Comparison of ENCODE assay signal across 11 mouse cellular contexts in the genomic region with DNA sequence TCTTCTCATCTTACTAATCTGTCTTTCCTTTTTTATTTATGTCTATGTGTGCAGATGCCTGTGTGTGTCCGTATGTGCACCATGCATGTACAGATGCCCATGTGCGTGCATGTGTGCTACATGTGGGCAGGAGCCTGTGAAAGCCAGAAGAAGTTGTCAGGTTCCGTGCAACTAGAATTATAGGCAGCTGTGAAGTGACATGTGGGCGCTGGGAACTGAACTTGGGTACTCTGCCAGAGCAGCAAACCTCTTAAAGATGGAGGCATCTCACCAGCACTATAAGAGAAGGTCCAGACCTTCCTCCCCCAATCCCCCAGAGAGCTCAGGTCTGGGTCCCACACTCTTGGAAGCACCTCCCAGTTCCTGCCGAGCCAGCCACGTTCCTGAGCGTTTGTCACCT. TPM values are rescaled to one million over a fixed set of nuclear protein-coding genes. Genes with fewer than 3 reads are reported as not detected.
DNase-seq lines count a peak whose midpoint lies in the region; ATAC-seq and TF ChIP-seq lines count a peak whose summit lies in the region.
"Had no signal": no experiment of that assay in that cellular context is flagged by ENCODE, and none has a peak within 500 bp of the region (broad histone marks: within the 10 kb centered on the region; RNA-seq: fewer than 3 reads in every experiment).

No protein-coding gene starts in this region.

- WGBS in embryonic facial prominence, embryonic 13.5 days: 36% methylated on average over 7 of the region's 7 CpGs
- 38% methylated on average over 7 of the region's 7 CpGs for WGBS in forebrain, embryonic 14.5 days
- 39% methylated on average over 7 of the region's 7 CpGs for WGBS in midbrain, embryonic 15.5 days

- H3K9ac ChIP-seq in embryonic facial prominence, embryonic 13.5 days: no peak overlapping the region
- no peak overlapping the region for H3K9ac ChIP-seq in forebrain, embryonic 14.5 days (ENCODE audit: low read length)
- no peak overlapping the region for H3K9ac ChIP-seq in midbrain, embryonic 15.5 days

- no peak for TF ChIP-seq CTCF in layer of hippocampus, adult 2 months (conservative IDR thresholded peaks at IDR 0.05)

- peak overlapping the region; percentile 99 for H3K4me2 ChIP-seq in embryonic facial prominence, embryonic 13.5 days
- peak overlapping the region; percentile 99; the same call in 1 of the 2 replicates for H3K4me2 ChIP-seq in forebrain, embryonic 14.5 days (ENCODE audit: low read length)
- H3K4me2 ChIP-seq in midbrain, embryonic 15.5 days: peak overlapping the region; percentile 92; the same call in 1 of the 2 replicates

- peaks cover 100% of the 10 kb centered on the region for H3K27me3 ChIP-seq in embryonic facial prominence, embryonic 13.5 days
- H3K27me3 ChIP-seq in forebrain, embryonic 14.5 days (replicated peaks; ENCODE audit: control insufficient read depth, insufficient read depth, low read length): peaks cover 60% of the 10 kb centered on the region
- H3K27me3 ChIP-seq in midbrain, embryonic 15.5 days (replicated peaks): peaks cover 82% of the 10 kb centered on the region

- no peaks in the 10 kb centered on the region for H3K9me3 ChIP-seq in embryonic facial prominence, embryonic 13.5 days
- H3K9me3 ChIP-seq in forebrain, embryonic 14.5 days (replicated peaks; ENCODE audit: control insufficient read depth, low read length): no peaks in the 10 kb centered on the region
- H3K9me3 ChIP-seq in midbrain, embryonic 15.5 days: no peaks in the 10 kb centered on the region

- H3K36me3 ChIP-seq in embryonic facial prominence, embryonic 13.5 days: no peaks in the 10 kb centered on the region
- H3K36me3 ChIP-seq in forebrain, embryonic 14.5 days (ENCODE audit: control insufficient read depth, insufficient read depth, low read length): no peaks in the 10 kb centered on the region
- H3K36me3 ChIP-seq in midbrain, embryonic 15.5 days (replicated peaks): no peaks in the 10 kb centered on the region

- no peak for DNase-seq in layer of hippocampus, adult 2 months (ENCODE audit: low spot score in 2 of 2)
- no peak for DNase-seq in layer of hippocampus, adult 8-10 months (ENCODE audit: low spot score in 2 of 2)
- no peak for DNase-seq in forebrain, embryonic 14.5 days (ENCODE audit: low spot score)
- DNase-seq in layer of hippocampus, postnatal 25 days (ENCODE audit: extremely low spot score in 1 of 2, low spot score in 1 of 2): no peak
- DNase-seq in liver: no peak

- peak overlapping the region; percentile 94 for H3K27ac ChIP-seq in layer of hippocampus, adult 2 months
- no peak overlapping the region for H3K27ac ChIP-seq in embryonic facial prominence, embryonic 13.5 days
- H3K27ac ChIP-seq in forebrain, embryonic 14.5 days (ENCODE audit: low read depth, low read length): no peak overlapping the region
- H3K27ac ChIP-seq in midbrain, embryonic 15.5 days: no peak overlapping the region

- peak overlapping the region; percentile 68 for H3K4me3 ChIP-seq in layer of hippocampus, adult 2 months
- no peak overlapping the region for H3K4me3 ChIP-seq in embryonic facial prominence, embryonic 13.5 days
- H3K4me3 ChIP-seq in forebrain, embryonic 14.5 days (ENCODE audit: low read depth, low read length): peak overlapping the region; percentile 52; the same call in 1 of the 2 replicates
- no peak overlapping the region for H3K4me3 ChIP-seq in midbrain, embryonic 15.5 days

- peaks cover 20% of the 10 kb centered on the region for H3K4me1 ChIP-seq in embryonic facial prominence, embryonic 13.5 days
- H3K4me1 ChIP-seq in forebrain, embryonic 14.5 days (ENCODE audit: control insufficient read depth, insufficient read depth, low read length): peaks cover 9% of the 10 kb centered on the region
- peaks cover 22% of the 10 kb centered on the region for H3K4me1 ChIP-seq in midbrain, embryonic 15.5 days

- ATAC-seq in embryonic facial prominence, embryonic 13.5 days (ENCODE audit: insufficient number of reproducible peaks, insufficient read depth, low FRiP score, low TSS enrichment, low read depth): no peak
- no peak; the same call in 1 of the 2 replicates for ATAC-seq in forebrain, embryonic 14.5 days
- no peak for ATAC-seq in midbrain, embryonic 15.5 days (replicated peaks)

RNA-seq across cellular contexts. Expression of a gene that starts 1.4 kb away (rescaled TPM):
- 10 to 100 TPM; 85.5 to 88.6 TPM for total RNA-seq in layer of hippocampus, adult 2 months (2021)
- 10 to 100 TPM; 81.3 to 98.0 (median 88.7) TPM for total RNA-seq in layer of hippocampus, adult 8-10 months (2022)
- polyA plus RNA-seq in embryonic facial prominence, embryonic 13.5 days (2015; fragmentation: Nextera tagmentation; extraction: Ambion mirVana): not detected in 2 replicates
- polyA plus RNA-seq in forebrain, embryonic 14.5 days (2014; fragmentation: Nextera tagmentation; extraction: Ambion mirVana): 0.18 TPM in 1 of 2 replicates, not detected in the other
- polyA plus RNA-seq in midbrain, embryonic 15.5 days (2015; fragmentation: Nextera tagmentation; extraction: Ambion mirVana): 0.10 TPM in 1 of 2 replicates, not detected in the other
- total RNA-seq in layer of hippocampus, postnatal 25 days (2021): 10 to 100 TPM; 85.0 to 86.9 TPM
- total RNA-seq: monocyte, adult 5-6 weeks had no signal
- polyA plus RNA-seq: limb, embryonic 11.5 days; lung, postnatal 0 days; thymus, adult 2 months had no signal

RNA-seq across cellular contexts. Expression of a gene that starts 9.8 kb away (rescaled TPM):
- under 1 TPM in 1 of 2 experiments, not detected in 1; 0.51 TPM for total RNA-seq in layer of hippocampus, adult 2 months (2021)
- under 1 TPM in 3 of 4 experiments, not detected in 1; 0.23 to 0.45 (median 0.32) TPM for total RNA-seq in layer of hippocampus, adult 8-10 months (2022)
- polyA plus RNA-seq in embryonic facial prominence, embryonic 13.5 days (2015; fragmentation: Nextera tagmentation; extraction: Ambion mirVana): 89.9 and 99.5 TPM in 2 replicates
- polyA plus RNA-seq in forebrain, embryonic 14.5 days (2014; fragmentation: Nextera tagmentation; extraction: Ambion mirVana): 6.8 and 8.4 TPM in 2 replicates
- 9.0 and 11.0 TPM in 2 replicates for polyA plus RNA-seq in midbrain, embryonic 15.5 days (2015; fragmentation: Nextera tagmentation; extraction: Ambion mirVana)
- under 1 TPM; 0.37 to 0.68 TPM for total RNA-seq in layer of hippocampus, postnatal 25 days (2021)
- total RNA-seq: monocyte, adult 5-6 weeks had no signal

RNA-seq across cellular contexts. Expression of a gene that starts 40.1 kb away (rescaled TPM):
- total RNA-seq in layer of hippocampus, adult 2 months (2021): 100 to 1,000 TPM; 322 to 329 TPM
- total RNA-seq in layer of hippocampus, adult 8-10 months (2022): 100 to 1,000 TPM; 307 to 352 (median 330) TPM
- 61.4 and 65.8 TPM in 2 replicates for polyA plus RNA-seq in embryonic facial prominence, embryonic 13.5 days (2015; fragmentation: Nextera tagmentation; extraction: Ambion mirVana)
- 88.7 and 97.1 TPM in 2 replicates for polyA plus RNA-seq in forebrain, embryonic 14.5 days (2014; fragmentation: Nextera tagmentation; extraction: Ambion mirVana)
- polyA plus RNA-seq in midbrain, embryonic 15.5 days (2015; fragmentation: Nextera tagmentation; extraction: Ambion mirVana): 57.8 and 63.3 TPM in 2 replicates
- 100 to 1,000 TPM; 275 to 348 TPM for total RNA-seq in layer of hippocampus, postnatal 25 days (2021)

RNA-seq across cellular contexts. Expression of a gene that starts 51.1 kb away (rescaled TPM):
- total RNA-seq in layer of hippocampus, adult 2 months (2021): 100 to 1,000 TPM; 104 to 108 TPM
- 100 to 1,000 TPM; 112 to 137 (median 123) TPM for total RNA-seq in layer of hippocampus, adult 8-10 months (2022)
- 100 and 112 TPM in 2 replicates for polyA plus RNA-seq in embryonic facial prominence, embryonic 13.5 days (2015; fragmentation: Nextera tagmentation; extraction: Ambion mirVana)
- polyA plus RNA-seq in forebrain, embryonic 14.5 days (2014; fragmentation: Nextera tagmentation; extraction: Ambion mirVana): 114 and 158 TPM in 2 replicates
- polyA plus RNA-seq in midbrain, embryonic 15.5 days (2015; fragmentation: Nextera tagmentation; extraction: Ambion mirVana): 284 and 297 TPM in 2 replicates
- 100 to 1,000 TPM; 110 to 121 TPM for total RNA-seq in layer of hippocampus, postnatal 25 days (2021)

Comparison
In these comparisons a context has a peak if more than half of its experiments do, and no peak if none do; other contexts are left out.
1. H3K4me3 ChIP-seq: peak in layer of hippocampus, adult 2 months (single experiment) and forebrain, embryonic 14.5 days (single experiment); none in embryonic facial prominence, embryonic 13.5 days (single experiment) and midbrain, embryonic 15.5 days (single experiment).
2. Peak in every context shown above with its lines, with median percentiles within 50 percentile points of each other: H3K4me2 ChIP-seq.